Mouse (Mus musculus) C2C12 (cell line): Measurements from ENCODE around the gene Lin9.

ENCODE experiments used
- CEBPB ChIP-seq: IDR thresholded peaks from one replicate; pipeline ENCODE4 v1.6.1; 2011; ENCODE audit warnings: low read depth, mild to moderate bottlenecking, control low read depth, moderate library complexity
- CTCF ChIP-seq: IDR thresholded peaks from one replicate; pipeline ENCODE4 v1.5.1; 2011; ENCODE audit not compliant: control insufficient read depth, insufficient read depth, insufficient read length
- FOSL1 ChIP-seq: IDR thresholded peaks from one replicate; pipeline ENCODE4 v1.8.0; 2011; ENCODE audit warnings: mild to moderate bottlenecking, low read length; ENCODE audit not compliant: poor library complexity, insufficient read depth, severe bottlenecking
- MAX ChIP-seq: IDR thresholded peaks from one replicate; pipeline ENCODE4 v1.6.1; 2011; ENCODE audit warnings: mild to moderate bottlenecking, control low read depth
- MYOG ChIP-seq: IDR thresholded peaks from one replicate; pipeline ENCODE4 v1.6.1; 2011; ENCODE audit not compliant: control insufficient read depth, insufficient read length; ENCODE audit errors: extremely low read depth

- TF ChIP-seq CTCF (no peak), CEBPB (no peak), MAX (no peak), FOSL1 (no peak), MYOG (no peak)
These were observed 77.8 kb downstream of the Lin9 start for GRCm38 (mm10) chr1:180718756-180719155.
